Mouse (Mus musculus): ENCODE results near the gene Msantd3. TPM values are rescaled to one million over a fixed set of nuclear protein-coding genes. Genes with fewer than 3 reads are reported as not detected.
A peak's percentile ranks its signal among the peaks of the same experiment; 100 is the strongest.

Msantd3 gene
- total RNA-seq (2022) = 10 to 100 TPM; 13.6 to 16.6 (median 15.3) TPM

DNA sequence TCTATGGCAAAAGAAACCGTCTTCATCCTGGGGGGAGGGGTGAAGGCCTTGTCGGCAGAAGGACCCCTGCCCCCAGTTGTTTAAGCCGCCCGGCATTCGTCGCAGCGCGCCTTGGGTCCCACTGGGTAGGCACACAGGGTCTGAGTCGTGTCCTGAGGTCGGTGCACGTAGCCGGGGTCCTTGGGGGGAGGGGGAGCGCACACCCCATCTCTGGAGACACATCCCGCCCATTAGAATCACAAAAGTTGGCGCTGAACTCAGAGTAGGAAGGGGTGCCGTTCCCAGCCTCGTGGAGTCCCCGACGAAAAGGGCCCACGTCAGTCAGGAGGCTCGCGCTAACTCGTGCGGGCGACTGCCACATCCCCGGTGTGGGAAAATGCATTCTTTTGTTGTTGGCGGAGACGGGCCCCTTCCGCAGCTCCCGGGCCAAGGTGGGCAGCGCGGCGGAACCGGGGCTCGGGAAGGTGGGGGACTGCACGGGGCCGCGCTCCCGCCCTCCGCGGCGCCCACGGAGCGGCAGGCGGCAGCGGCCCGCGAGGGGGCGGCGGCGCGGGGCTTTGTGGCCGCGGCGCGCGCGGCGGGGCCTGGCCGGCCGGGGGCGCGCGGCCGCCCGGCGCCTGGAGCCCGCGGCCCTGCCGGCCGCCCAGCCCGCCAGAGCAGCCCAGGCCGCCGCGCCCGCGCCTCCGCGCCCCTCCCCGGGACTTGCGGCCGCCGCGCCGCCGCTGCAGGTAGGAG lies at the start of gene Msantd3:
Gene Msantd3, plus strand, starts transcription at position 95 of the 735 bp plus-strand sequence.
- DNase-seq (ENCODE audit: low spot score in 2 of 2) = peak in 1 of 2 experiments; percentile 10

DNA sequence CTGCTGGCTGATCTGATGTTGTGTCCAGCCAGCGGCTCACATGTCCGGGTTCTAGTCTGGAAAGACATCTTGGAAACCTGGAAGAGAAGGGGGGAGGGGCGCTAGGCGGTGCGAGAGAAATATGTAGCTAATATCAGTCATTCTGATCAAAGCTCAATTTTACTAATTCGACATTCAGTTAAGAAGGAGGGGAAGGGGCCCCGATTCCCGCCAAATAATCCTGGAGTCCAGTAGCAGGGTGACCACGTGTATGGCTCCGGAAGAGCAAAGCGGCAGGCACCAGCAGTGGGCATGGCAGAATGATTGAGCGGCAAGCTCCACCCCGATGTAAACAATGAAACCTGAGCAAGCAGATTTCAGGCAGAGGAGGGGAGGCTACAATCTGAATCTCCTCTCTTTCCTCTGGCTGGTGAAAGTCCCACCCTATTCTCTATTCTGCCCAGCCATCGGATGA lies 48.4 kb upstream of the Msantd3 start:
- no peak for DNase-seq (ENCODE audit: low spot score in 2 of 2)

DNA sequence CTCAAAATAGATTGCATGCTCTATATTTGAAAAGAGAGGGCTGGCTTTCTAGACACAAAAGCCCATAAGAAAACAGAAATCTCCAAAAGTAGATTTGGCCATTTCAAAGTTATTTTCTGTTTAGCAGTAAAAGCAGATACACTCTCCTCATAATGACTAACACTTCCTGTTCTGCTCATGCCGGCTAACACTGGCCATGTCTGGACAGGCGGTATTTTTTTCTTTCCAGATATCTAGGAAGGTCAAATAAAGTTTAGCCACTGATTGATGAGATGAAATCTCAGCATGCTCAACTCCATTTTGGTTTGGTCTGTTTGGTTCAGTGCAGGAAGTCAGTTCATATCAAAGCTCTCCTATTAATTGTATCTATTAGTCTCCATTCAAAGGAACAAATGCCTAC lies 47.2 kb upstream of the Msantd3 start:
- DNase-seq (ENCODE audit: low spot score in 2 of 2) = no peak

DNA sequence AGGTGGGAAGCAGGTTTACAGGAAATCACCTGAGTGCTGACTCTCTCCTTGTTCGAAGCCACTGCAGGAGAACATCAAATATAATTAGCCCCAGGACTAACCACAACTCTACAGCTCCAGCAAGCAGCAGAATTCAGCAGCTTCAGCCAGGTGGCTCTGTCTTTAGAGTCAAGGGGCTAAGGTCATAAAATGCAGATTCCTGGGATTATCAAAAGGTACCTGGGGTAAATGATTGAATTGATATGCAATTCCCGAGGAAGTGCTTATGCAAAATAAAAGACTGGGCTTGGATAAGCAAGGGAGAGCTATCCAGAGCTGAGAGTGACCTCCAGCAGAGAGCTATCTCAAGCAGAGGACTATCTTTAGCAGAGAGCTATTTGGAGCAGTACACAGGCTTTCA lies 28.9 kb upstream of the Msantd3 start:
- DNase-seq (ENCODE audit: low spot score in 2 of 2) = no peak

DNA sequence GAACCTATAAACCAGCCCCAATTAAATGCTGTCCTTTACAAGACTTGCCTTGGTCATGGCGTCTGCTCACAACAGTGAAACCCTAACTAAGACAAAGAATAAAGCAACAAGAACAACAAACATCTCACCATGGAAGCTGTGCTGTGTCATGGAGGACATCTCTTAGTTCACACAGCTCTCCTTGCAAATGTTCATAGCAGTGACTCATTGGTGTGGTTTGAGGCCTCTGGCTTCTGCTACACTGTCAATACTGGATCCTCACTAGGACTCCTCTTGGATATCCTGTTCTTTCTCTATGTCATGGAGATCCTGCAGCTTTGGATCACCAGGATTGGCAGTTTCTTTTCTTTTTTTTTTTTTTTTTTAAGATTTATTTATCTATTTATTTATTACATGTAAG lies 10.2 kb upstream of the Msantd3 start:
- DNase-seq (ENCODE audit: low spot score in 2 of 2) = no peak

DNA sequence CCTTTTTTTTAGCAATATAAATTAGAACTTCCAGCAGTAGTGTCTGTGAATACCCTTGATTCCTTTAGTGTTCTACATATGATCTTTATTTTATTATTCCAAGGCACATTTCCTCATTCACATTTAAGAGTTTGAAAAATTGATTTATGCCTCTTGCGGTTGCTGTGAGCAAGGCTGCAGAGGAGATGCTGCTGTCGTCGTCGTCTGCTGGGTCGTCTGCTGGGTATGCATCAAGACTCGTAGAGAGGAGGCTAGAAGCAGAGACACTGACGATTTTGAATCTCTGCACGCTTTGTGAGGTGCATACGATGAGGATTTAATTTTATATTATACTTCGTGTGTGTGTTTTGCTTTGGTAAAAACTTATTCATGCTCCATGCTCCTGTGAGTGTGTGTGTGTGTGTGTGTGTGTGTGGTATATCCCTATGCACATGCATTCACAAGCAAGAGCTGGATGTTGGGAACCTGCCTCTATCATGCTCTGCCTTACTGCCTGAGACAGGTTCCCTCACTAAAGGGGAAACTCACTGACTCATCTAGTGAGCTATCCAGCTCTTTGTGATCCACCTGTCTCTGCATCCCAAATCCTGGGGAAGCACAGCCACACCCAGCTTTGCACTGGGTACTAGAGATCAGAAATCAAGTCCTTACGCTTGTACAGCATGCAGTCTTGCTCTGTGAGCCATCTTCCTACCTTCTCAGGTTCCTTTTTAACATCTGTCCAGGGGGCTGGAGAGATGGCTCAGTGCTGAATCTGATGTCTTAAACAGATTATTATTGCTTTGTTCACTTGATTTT lies 7.7 kb upstream of the Msantd3 start:
- no peak for DNase-seq (ENCODE audit: low spot score in 2 of 2)

DNA sequence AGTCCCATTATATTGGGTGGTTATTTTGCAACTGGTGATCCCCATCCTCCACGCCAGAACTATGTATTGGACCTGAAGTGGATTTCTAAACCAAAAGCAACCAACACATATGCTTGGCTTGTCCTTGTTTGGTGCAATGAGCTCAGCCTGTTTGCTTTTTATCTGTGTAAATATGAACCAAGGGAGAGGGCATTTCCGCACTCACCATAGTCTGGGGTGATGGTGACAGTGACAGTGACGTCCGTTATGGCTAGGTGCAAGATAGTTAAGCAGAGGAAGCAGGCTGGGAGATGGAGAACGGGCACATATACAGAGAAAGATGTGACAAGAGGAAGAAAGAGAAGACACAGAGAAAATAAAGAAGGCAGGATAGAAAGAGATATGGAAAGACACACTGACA lies 3.5 kb upstream of the Msantd3 start:
- no peak for DNase-seq (ENCODE audit: low spot score in 2 of 2)

DNA sequence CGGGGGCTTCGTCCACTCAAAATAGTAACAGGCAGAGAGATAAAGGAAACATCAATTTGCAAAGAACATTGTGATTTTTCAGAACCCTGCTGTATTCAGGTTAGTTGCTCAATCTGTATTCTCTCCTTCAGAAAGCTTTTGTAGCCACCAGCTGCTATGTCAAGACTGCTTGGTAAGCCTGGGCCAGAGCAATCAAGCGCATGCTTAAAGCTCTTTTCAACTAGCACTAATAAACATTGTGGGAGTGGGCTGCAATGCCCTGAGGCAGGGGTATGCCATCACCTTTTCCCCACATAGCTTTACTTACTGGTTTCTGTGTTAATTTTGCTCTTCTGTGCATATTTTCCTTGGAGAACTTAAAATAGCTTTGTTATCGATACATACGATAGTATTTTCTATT lies 2.7 kb upstream of the Msantd3 start:
- no peak for DNase-seq (ENCODE audit: low spot score in 2 of 2)

DNA sequence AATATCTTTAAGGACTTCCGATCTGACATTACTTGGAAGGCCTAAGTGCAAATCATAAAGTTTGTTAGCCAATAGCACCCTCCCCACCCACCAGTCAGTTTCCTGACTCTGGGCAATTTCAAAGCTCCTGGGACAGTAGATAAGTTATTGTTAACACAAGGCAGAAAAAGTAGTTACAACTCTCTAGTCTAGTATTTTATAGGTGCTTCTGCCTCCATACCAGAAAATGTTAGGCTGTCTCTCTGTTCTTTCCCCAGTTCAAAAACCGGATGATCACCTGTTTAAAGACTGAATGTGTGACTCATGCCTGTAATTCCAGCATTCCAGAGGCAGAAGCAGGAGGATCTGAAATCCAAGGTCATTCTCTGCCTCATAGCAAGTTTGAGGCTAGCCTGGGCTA lies 1.2 kb upstream of the Msantd3 start:
- no peak for DNase-seq (ENCODE audit: low spot score in 2 of 2)

DNA sequence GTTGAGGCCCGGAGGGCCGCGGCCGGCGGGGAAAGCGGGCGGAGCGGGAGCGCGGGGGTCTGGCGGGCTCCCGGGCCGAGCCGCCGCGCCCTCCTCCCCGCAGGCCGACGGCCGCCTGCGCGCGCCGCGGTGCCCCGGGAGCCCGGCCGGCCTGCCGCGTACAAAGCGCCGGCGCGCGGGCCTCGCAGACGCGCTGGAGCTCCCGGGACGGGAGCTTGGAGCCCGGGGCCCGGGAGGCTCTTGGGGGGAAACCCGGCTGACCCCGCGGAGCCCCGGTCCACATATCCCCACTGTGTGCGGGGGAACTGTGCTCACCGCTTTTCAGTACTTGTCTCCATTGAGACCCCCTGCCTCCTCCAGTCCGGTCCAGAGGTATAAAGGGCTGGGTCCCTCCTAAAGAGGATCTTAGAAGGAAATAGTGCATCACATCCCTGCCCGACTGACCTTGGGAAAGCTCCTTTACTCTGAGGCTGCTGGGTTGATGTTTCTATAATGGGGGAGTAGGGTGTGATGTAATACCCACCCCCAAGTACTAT lies 909 bp downstream of the Msantd3 start:
- DNase-seq (ENCODE audit: low spot score in 2 of 2) = no peak

DNA sequence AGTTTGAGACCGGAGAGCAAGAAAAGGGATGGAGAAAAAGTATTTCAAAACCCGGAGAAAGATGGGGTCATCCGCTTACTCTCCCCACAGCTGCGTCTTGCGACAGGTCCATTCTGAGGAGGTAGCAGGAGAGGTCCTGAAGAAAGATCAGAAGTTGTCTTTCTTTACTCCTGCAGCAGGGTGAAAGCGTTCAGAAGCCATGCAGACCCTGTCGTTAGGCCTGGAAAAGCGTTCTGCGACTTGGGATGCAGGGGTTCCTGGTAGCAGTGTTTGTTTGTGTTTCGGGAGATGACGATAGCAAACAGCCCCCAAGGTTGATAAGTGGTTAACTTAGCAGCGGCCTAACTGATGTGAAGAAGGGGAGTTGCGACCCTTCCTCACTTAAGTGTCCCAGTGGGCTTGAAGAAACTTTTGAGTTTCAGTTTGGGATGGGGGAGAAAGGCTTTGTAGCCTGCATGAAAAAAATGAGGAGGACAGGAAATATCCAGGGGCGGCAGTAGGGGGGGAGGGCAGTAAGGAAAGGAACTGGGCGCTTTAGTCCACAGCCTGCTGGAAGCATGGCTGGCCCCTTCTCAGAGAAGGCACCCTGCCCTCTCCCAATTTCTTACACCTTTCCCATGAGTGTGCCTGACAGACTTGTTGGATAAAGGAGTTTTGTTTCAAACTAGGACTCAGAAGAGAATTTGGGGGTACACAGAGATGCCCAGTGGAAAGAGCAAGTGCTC lies 2.0 kb downstream of the Msantd3 start:
- DNase-seq (ENCODE audit: low spot score in 2 of 2) = no peak

DNA sequence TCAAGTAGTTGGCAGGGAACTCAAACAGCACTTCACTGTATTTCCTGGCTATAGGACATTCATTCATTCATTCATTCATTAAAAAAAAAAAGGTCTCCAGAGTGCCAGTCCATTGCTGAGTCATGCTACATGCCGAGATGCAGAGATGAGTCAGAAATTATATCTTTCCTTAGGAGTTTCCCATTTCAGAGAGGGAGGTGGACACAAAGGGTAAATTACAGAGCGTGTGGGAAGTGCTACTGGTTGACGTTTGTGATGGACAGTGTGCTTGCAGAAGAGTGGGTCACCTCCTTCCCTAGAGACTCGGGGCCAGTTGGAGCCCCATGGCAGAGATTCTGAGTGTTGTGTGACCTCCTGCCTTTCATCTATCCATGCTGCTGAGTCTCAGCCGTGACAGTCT lies 2.6 kb downstream of the Msantd3 start:
- no peak for DNase-seq (ENCODE audit: low spot score in 2 of 2)

DNA sequence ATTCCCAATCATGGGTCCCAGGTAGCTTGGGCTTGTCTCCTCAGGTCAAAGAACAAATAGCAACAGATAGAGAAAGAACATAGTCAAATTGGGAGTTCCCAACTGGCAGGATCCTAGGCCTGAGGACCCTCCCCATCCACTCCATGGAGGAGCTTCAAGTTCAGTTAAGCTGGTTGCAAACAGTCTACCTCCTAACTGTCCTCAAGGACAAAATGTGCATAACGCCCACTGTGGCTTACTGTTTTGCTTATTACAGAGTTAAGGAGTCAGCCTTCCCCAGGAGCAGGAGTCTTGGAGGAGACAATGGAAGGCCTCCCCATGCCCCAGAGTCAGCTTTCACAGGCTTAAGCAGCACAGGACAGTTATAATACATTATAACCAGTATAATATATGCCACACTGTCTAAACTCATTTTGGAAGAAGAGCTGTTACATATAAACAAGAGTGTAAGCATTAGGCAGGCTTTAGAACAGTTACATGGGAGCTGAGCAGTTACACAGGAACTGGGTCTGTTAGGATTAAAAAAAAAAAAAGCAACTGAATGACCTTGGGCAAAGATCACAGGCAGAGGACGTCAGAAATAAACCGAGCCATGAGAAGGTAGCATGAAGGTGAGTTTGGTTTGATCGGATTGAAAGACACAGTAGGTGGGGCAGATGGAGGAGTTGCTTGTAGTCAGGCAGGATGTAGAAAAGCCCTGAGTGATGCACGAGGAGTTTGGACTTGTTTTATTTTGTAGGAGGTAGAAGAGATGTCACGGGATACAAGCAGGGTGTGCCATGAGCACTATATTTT lies 3.5 kb downstream of the Msantd3 start:
- DNase-seq (ENCODE audit: low spot score in 2 of 2) = no peak

DNA sequence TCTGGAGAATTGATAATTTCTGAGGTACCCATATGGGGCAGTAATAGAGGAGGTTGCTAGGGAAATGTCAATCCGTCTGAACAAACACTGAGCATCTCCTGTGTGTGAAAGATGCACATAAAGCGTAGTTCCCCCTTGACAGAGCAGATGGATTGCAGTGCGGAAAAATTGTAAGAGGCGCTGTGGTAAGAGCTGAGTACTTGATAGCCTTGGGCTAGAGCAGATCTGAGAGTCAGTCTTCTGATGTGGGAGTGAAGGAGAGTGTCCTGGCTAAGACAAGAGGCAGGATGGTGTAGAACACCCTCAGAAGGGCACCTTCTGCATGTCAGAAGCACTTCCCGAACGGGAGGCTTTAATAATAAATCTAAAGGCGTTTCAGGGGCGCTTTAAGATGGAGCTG lies 4.4 kb downstream of the Msantd3 start:
- DNase-seq (ENCODE audit: low spot score in 2 of 2) = no peak

DNA sequence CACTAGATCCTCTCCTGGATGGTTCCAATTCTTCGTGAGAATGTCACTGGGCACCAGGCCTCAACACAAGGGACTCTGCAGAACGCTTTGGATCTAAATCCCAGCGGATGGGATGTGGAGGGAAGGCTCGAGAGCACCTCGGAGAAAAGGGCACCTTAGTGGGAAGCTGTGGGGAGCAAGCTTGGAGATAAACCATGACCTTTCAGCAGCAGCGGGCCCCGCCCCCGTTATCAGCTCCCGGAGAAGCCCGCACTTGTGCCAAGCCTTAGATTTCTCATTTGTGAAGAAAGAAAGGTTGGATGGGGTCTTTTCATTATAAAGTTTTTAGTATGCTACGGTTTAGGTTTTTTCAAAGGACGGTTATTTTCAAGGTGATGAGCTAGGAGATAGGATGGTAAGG lies 6.2 kb downstream of the Msantd3 start:
- no peak for DNase-seq (ENCODE audit: low spot score in 2 of 2)

DNA sequence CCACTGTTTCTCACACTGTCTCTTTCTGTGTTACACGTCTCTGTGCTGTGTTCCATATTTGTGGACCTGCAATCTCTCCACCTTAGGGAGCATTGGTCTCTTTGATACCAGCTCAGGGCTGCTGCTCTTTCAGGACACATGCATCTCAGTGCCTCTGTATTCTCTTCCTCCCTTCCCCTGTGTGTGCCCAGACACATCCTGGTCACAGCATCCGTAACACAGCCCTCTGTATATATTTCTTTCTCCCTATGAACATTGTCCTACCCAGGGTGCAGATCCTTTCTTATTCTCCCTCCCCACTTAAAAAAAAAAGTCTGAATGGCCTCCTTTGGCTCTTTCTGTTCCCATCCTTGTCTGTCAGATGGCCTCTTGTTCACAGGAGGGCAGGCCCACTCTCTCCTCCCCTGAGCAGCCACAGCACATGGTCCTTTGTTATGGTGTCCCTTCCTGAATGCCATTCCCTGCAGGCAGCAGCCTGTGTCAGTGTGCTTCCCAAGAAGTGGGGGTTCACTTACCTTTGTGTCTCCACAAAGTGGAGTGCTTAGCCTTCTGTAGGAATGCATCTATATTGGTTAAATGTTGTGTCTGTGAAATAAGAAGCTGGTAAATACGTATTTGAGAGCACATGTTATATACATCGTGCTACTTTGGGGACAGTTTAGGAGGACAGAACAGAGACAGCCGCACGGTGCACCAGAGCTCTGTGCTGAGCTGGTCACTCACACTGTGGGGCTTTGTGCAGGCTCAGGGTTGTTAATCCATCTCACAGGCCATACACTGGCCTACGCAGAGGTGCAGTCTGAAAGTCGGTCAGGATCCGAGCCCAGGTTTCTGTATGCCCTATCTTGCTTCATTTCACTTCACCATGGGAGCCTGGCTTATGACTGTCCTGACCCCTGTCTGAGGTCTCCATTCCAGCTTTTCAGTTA lies 7.1 kb downstream of the Msantd3 start:
- DNase-seq (ENCODE audit: low spot score in 2 of 2) = no peak

DNA sequence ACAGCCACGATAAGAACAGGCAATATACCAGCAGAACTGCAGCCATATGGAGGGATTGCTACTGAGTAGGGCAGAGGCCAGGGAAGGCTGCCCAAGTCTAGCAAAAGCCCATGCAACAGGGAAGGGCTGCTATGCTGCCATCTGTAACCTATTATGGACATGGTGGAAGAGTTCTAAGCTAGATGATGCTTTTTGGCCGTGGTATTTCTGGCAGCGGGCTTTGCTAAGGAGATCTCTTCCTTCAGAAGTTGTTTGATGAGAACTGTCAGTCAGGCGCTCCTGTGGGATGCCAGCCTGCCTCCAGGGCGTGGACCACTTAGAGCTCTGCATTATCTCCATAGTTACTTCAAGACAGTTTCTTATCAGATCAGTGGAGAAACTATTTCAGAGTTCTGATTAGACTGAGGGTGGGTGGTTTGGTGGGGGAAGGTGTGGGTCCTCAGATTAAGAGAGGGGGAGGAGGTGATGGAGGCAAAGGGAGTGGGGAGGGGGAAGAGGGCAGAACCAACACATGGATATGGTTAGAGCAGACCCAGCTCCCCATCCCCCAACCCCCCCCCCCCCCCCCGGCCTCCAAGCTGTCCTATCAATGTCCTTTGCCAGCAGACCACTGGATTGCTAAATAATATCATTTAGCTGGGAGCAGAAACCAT lies 8.8 kb downstream of the Msantd3 start:
- no peak for DNase-seq (ENCODE audit: low spot score in 2 of 2)

DNA sequence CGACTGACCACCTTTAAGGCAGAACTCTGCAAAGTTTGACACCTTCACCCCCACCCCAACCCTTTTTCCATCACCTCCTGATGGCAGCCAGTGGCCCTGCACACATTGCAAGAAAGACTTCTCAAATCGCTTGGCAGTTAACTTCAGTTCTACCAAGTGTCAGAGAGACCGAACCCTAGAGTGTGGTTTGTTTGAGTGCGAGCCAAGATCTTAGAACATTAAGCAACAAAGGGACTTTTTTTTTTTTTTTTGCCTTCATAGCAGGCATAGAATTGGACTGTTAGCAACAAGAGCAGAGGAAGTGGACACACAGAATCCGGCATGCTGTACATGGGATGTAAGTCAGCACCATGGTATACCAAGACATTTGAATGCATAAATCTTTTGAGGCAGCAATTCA lies 9.9 kb downstream of the Msantd3 start:
- DNase-seq (ENCODE audit: low spot score in 2 of 2) = no peak

DNA sequence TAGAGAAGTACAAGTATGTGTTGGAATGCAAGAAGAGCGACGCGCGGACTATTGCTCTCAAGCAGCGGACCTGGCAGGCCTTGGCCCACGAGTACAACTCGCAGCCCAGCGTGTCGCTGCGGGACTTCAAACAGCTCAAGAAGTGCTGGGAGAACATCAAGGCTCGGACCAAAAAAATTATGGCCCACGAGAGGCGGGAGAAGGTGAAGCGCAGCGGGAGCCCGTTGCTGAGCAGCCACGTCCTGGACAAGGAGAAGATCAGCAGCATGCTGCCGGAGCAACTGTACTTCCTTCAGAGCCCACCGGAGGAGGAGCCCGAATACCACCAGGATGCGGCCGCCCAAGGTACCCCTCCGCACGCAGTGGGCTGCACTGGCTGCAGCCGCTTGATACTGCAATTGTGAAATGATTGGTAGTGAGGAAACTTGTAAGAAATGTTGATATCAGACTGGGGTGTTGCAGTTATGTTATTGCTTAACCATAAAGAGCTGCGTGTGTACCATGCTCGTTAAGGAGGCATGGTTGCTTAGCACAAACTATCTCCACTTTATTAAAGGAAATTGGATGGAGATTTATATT lies 12.8 kb downstream of the Msantd3 start:
- DNase-seq (ENCODE audit: low spot score in 2 of 2) = no peak

Data from gastrocnemius, adult 8-10 months (tissue).